Mouse (Mus musculus) liver, postnatal 0 days (tissue): Measurements from ENCODE around the gene Spdl1.

ENCODE experiments used
- CTCF ChIP-seq: sonication (generic); IDR thresholded peaks from 2 replicates; pipeline ENCODE4 v1.5.1; 2016; ENCODE audit warnings: antibody characterized with exemption, low read depth
- EP300 ChIP-seq: IDR thresholded peaks from 2 replicates; pipeline ENCODE4 v1.6.1; 2016; ENCODE audit warnings: antibody characterized with exemption, low read depth, mild to moderate bottlenecking

GRCm38 (mm10) chr11:34881528-34881927, 48.1 kb upstream of the Spdl1 start:
- TF ChIP-seq CTCF (peak; percentile 77), EP300 (no peak)
